Mouse (Mus musculus) adrenal gland, postnatal 25 days (tissue): ENCODE results near the gene Orm2. TPM values are rescaled to one million over a fixed set of nuclear protein-coding genes. Genes with fewer than 3 reads are reported as not detected.

Experiments
- DNase-seq: peaks from one replicate; pipeline ENCODE4 v3.0.0; 2021; ENCODE audit warnings: mixed read lengths
- long read RNA-seq: library from polyadenylated mRNA; stranded (forward); transcript quantifications from one replicate; pipeline ENCODE4 v2.0.0, GENCODE M21; 2021
- total RNA-seq: library from RNA; stranded (reverse); gene quantifications from 2 replicates; pipeline ENCODE4 v1.2.3, GENCODE M21; 2021

The Orm2 gene
- 3.3 and 6.7 TPM in 2 replicates for total RNA-seq
- long read RNA-seq, partial matches to known transcripts, result 0 of 2 reads
- long read RNA-seq, other reads (novel, unspliced or antisense), result 0 of 2 reads

GRCm38 (mm10) chr4:63362150-63362549 is at the start of gene Orm2:
Gene Orm2, plus strand, starts transcription at chr4:63362449.
- DNase-seq, result peak; percentile 33

- DNase-seq, result no peak
Observed at GRCm38 (mm10) chr4:63314063-63314462, 48.2 kb upstream of the Orm2 start.

- DNase-seq, result peak; percentile 65
Observed at GRCm38 (mm10) chr4:63316076-63316746, 46.0 kb upstream of the Orm2 start.

GRCm38 (mm10) chr4:63319566-63319965 is 42.7 kb upstream of the Orm2 start:
- peak; percentile 72 for DNase-seq

- DNase-seq, result no peak
Observed at GRCm38 (mm10) chr4:63323275-63323815, 38.9 kb upstream of the Orm2 start.

GRCm38 (mm10) chr4:63333403-63333802 is 28.8 kb upstream of the Orm2 start:
- no peak for DNase-seq

GRCm38 (mm10) chr4:63338414-63339076 is 23.7 kb upstream of the Orm2 start:
- DNase-seq, result no peak

GRCm38 (mm10) chr4:63342491-63342890 is 19.8 kb upstream of the Orm2 start:
- no peak for DNase-seq

GRCm38 (mm10) chr4:63343608-63344007 is 18.6 kb upstream of the Orm2 start:
- no peak for DNase-seq

GRCm38 (mm10) chr4:63344295-63344694 is 18.0 kb upstream of the Orm2 start, which contains the start of gene Orm1:
Gene Orm1, plus strand, starts transcription at chr4:63344560.
- peak; percentile 45 for DNase-seq

GRCm38 (mm10) chr4:63345261-63345660 is 17.0 kb upstream of the Orm2 start:
- DNase-seq, result no peak

- DNase-seq, result no peak
Observed at GRCm38 (mm10) chr4:63346659-63347058, 15.6 kb upstream of the Orm2 start.

- DNase-seq, result no peak
Observed at GRCm38 (mm10) chr4:63348524-63348923, 13.7 kb upstream of the Orm2 start.

- peak; percentile 52 for DNase-seq
Observed at GRCm38 (mm10) chr4:63355877-63356665, 6.2 kb upstream of the Orm2 start, which contains the start of gene Orm3. Gene Orm3, plus strand, starts transcription at chr4:63356162.

- no peak for DNase-seq
Observed at GRCm38 (mm10) chr4:63356981-63357570, 5.2 kb upstream of the Orm2 start.

GRCm38 (mm10) chr4:63359861-63360260 is 2.4 kb upstream of the Orm2 start:
- no peak for DNase-seq

GRCm38 (mm10) chr4:63368577-63368976 is 6.3 kb downstream of the Orm2 start:
- peak; percentile 91 for DNase-seq

GRCm38 (mm10) chr4:63370897-63371296 is 8.6 kb downstream of the Orm2 start:
- DNase-seq, result no peak

- peak; percentile 46 for DNase-seq
Observed at GRCm38 (mm10) chr4:63371890-63372289, 9.6 kb downstream of the Orm2 start.

- no peak for DNase-seq
Observed at GRCm38 (mm10) chr4:63373404-63373803, 11.2 kb downstream of the Orm2 start.

GRCm38 (mm10) chr4:63374331-63374730 is 12.1 kb downstream of the Orm2 start:
- DNase-seq, result no peak

GRCm38 (mm10) chr4:63375367-63375766 is 13.1 kb downstream of the Orm2 start:
- DNase-seq, result no peak
